ENCODE assay signal across 20 mouse cellular contexts in genomic region chr4:58642236-58642635, GRCm38 (mm10).
DNase-seq lines count a peak whose midpoint lies in the region; ATAC-seq lines count a peak whose summit lies in the region.
"Had no signal": no experiment of that assay in that cellular context is flagged by ENCODE, and none has a peak within 500 bp of the region (broad histone marks: within the 10 kb centered on the region; RNA-seq: fewer than 3 reads in every experiment).

No protein-coding gene starts in this region.

- H3K27me3 ChIP-seq in neural tube, embryonic 15.5 days (replicated peaks): no peaks in the 10 kb centered on the region
- H3K27me3 ChIP-seq: embryonic facial prominence, embryonic 15.5 days; midbrain, embryonic 13.5 days had no signal

- no peaks in the 10 kb centered on the region for H3K9me3 ChIP-seq in neural tube, embryonic 15.5 days (replicated peaks)
- H3K9me3 ChIP-seq: embryonic facial prominence, embryonic 15.5 days; midbrain, embryonic 13.5 days had no signal

- DNase-seq in layer of hippocampus, adult 18-20 months (ENCODE audit: low spot score in 2 of 2): peak; percentile 10 to 66
- no peak for DNase-seq in layer of hippocampus, postnatal 10 days (ENCODE audit: low spot score in 2 of 2)
- DNase-seq in neural tube, embryonic 10.5 days (ENCODE audit: extremely low spot score, low spot score): peak; percentile 10
- DNase-seq in brain, adult 2 months (ENCODE audit: low read depth, low spot score): peak; percentile 73
- DNase-seq in left cerebral cortex, postnatal 25 days (ENCODE audit: low spot score in 2 of 2): peak; percentile 16 to 65
- DNase-seq in cerebellum, postnatal 4 days (ENCODE audit: low spot score in 2 of 2): no peak
- DNase-seq: adrenal gland, adult 8-10 months; cerebellum, adult 11 months; cerebellum, postnatal 10 days; gastrocnemius, postnatal 25 days; kidney, adult 11 months; liver, postnatal 0 days; lung, postnatal 10 days; spleen, adult 18-20 months; thymus, postnatal 4 days had no signal

- H3K4me2 ChIP-seq in neural tube, embryonic 15.5 days: no peak overlapping the region
- H3K4me2 ChIP-seq: embryonic facial prominence, embryonic 15.5 days; midbrain, embryonic 13.5 days had no signal

- no peak overlapping the region for H3K9ac ChIP-seq in neural tube, embryonic 15.5 days (replicated peaks)
- H3K9ac ChIP-seq: embryonic facial prominence, embryonic 15.5 days; liver, postnatal 0 days; midbrain, embryonic 13.5 days had no signal

- H3K4me1 ChIP-seq in neural tube, embryonic 15.5 days: no peaks in the 10 kb centered on the region
- H3K4me1 ChIP-seq: embryonic facial prominence, embryonic 15.5 days; midbrain, embryonic 13.5 days had no signal

- H3K36me3 ChIP-seq in neural tube, embryonic 15.5 days: no peaks in the 10 kb centered on the region
- H3K36me3 ChIP-seq: embryonic facial prominence, embryonic 15.5 days; midbrain, embryonic 13.5 days had no signal

- no peak overlapping the region for H3K4me3 ChIP-seq in neural tube, embryonic 15.5 days (replicated peaks)
- H3K4me3 ChIP-seq: embryonic facial prominence, embryonic 15.5 days; midbrain, embryonic 13.5 days had no signal

- 90% methylated on average over 10 of the region's 10 CpGs for WGBS in neural tube, embryonic 15.5 days

- no peak overlapping the region for H3K27ac ChIP-seq in neural tube, embryonic 15.5 days (replicated peaks)
- H3K27ac ChIP-seq: embryonic facial prominence, embryonic 15.5 days; midbrain, embryonic 13.5 days had no signal

- no peak for ATAC-seq in neural tube, embryonic 15.5 days (ENCODE audit: low FRiP score)
- ATAC-seq in cerebellum, adult (ENCODE audit: insufficient number of reproducible peaks, low FRiP score, low TSS enrichment): no peak
- ATAC-seq: hindbrain, embryonic 16.5 days; liver, postnatal 0 days; midbrain, embryonic 13.5 days had no signal

- intact Hi-C loops in left cerebral cortex, postnatal 25 days (cut with DNase I): no loop called here

Comparison
In these comparisons a context has a peak if more than half of its experiments do, and no peak if none do; other contexts are left out.
1. DNase-seq: peak in layer of hippocampus, adult 18-20 months (2 of 2), neural tube, embryonic 10.5 days (single experiment), brain, adult 2 months (single experiment) and left cerebral cortex, postnatal 25 days (2 of 2); none in layer of hippocampus, postnatal 10 days (0 of 2) and cerebellum, postnatal 4 days (0 of 2).